Mouse (Mus musculus): ENCODE data around the gene Myt1l.

- TF ChIP-seq CTCF (conservative IDR thresholded peaks at IDR 0.05; ENCODE audit: low read length) (no peak), POU5F1 (IDR thresholded peaks at IDR 0.05; ENCODE audit: borderline replicate concordance, low read length) (no peak)
Measured at GRCm38 (mm10) chr12:29958637-29959036, 430.5 kb downstream of the Myt1l start.

Measured in E14TG2a.4 (cell line).